Mouse (Mus musculus): ENCODE data around the gene Hand1.
"Not testable (repeated sequence)": the region's sequence is repeated elsewhere in the genome, so short reads cannot be mapped to it uniquely, and the experiment has no call there.

The Hand1 gene

GRCm38 (mm10) chr11:57832552-57833201 is at the start of gene Hand1:
Gene Hand1 (minus strand): TSS chr11:57832818.
- DNase-seq: no peak

DNA sequence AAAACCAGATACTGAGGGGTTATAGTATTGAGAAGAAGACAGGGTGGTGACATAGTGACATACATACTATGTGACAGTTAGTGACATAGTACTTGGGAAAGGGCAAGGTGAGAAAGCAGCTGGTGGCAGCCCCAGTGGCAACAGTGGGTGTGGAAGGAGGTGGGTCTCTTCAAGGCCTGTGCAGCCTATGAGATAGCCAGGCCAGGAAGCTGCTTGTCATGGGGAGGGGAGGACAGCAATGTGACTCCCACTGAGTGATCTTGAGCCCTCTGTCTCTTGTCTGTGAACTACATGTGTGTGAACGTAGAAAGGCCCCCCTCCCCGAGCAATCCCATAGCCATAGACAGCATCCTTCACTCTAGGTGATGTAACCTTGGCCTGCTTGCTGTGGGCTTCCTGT is 43.5 kb upstream of the Hand1 start:
- no peak for DNase-seq

- DNase-seq: no peak
These were observed 40.4 kb upstream of the Hand1 start for GRCm38 (mm10) chr11:57873014-57873413.

DNA sequence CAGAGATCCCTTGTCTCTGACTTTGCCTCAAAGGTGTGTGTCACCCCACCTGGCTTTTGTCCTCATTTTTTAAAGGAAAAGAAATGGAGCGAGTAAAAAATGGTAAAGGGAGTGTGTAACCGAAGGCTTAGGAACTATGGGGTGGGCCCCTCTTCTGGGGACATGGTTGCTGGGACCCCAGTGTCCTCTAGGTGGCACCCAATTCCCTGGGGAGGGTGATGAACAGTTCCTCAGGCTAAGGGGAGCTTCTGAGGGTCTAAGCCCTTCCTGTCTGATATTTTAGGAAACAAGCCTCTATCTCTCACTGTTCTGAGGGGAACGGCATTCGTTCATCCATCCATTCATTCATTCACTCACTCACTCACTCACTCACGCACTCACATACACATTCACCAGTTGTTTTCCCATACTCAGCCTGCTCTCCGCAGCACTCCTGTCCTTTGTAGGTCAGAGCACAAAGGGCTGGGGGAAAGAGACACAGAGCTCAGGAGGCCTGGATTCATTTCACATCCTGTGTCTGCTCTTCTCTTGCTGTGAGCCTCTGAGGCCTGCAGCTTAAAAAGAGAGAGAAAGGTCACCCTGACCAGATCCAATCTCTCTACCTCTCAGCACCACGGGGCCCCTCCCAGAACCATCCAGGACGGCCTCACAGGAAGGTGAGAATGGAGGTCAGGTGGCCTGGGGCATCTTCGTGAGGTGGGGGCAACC is 36.3 kb upstream of the Hand1 start:
- DNase-seq: no peak

DNA sequence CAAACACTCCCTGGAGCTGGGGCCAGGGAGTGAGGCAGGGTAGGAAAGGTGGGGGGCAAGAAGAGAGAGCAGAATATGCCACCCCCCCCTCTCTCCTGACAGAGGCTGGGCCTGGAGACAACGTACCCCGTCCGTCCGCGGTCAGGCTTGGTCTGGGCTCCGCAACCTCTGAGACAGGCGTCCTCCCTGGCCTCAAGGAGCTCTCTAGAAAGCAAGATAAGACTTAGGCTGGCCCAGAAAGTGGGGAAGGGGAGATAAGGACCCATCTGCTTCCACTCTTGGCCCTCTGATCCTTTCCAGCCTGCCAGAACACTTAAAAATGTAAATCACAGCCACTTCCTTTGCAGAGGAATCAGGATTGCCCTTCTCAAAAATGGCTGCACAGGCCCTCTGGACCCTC is 33.8 kb upstream of the Hand1 start:
- no peak for DNase-seq

- DNase-seq: no peak
These were observed 32.0 kb upstream of the Hand1 start for GRCm38 (mm10) chr11:57864577-57864976.

DNA sequence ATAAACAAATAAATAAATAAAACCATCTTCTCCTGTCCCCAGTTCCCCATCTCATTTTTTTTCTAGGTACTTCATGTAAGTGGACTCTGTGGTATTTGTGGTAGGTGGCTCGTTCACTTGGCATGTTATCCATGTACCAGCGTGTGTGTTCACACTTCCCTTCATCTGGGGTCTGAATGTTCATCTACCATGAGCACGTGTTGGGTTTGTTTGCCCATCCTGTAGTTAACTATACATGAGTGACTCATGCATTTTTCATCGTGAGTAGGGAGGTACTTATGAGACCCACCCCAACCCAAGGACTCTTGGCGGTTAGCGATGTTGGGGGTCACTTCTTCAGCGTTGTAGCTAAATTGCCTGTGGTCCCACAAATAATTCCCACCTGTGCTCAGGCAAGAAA is 29.5 kb upstream of the Hand1 start:
- no peak for DNase-seq

GRCm38 (mm10) chr11:57857709-57858108 is 25.1 kb upstream of the Hand1 start:
- DNase-seq: no peak

DNA sequence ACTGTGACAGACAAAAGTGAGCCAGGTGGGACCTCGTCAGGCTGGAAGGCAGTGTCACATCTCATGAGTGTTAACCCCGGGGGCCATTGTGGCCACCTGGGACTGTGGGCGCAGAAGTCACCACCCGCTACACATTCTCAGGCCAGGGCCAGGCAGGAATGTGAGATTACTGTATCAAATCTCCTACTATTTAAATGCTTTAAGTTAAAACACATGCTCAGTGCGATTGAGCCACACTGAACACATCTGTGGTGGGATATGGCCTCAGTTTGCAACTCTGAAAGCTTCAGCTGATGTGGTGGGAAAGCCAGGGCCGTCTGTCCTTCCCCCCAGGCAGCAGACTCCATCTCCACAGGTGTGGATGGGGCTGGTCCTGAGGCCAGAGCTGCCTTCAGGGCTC is 21.0 kb upstream of the Hand1 start:
- DNase-seq: no peak

- no peak for DNase-seq
These were observed 18.3 kb upstream of the Hand1 start for GRCm38 (mm10) chr11:57850931-57851330.

DNA sequence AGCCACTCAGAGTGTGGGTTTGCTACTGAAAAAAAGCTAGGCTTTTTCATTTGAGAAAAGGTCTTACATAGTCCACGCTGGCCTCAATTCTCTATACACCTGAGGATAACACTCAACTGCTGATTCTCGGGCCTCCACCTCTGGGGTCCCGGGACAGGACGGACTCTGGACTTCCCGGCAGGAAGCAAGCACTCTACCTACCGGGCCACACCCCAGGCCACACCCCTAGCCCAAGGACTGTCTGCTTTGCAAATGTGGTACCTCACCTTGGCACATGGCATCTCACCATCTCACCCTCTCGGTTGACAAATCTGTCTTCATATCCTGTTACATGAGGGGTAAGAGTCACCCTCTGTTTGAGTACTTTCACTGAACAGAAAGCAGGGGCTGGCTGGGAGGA is 17.7 kb upstream of the Hand1 start:
- DNase-seq: no peak

DNA sequence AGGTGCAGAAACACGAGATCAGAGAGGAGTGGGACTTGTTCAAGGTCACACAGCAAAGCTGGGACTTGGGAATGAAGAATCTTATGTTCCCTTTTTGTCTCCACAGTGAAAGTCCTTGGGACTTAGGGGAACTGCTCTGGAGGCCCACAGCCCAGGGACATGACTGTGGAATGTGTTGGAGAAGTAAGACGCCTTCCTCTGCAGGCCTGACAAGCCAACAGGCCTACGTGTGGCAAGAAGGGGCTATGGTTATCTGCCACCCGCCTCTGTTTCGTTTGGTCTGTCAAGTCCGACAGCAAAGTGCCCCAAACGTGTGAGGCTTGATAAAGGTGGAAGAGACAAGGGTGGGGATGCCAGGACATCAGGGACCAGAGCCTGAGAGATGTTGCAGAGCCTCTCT is 14.8 kb upstream of the Hand1 start:
- DNase-seq: no peak

- not testable (repeated sequence) for DNase-seq
These were observed 14.1 kb upstream of the Hand1 start for GRCm38 (mm10) chr11:57846421-57847363.

DNA sequence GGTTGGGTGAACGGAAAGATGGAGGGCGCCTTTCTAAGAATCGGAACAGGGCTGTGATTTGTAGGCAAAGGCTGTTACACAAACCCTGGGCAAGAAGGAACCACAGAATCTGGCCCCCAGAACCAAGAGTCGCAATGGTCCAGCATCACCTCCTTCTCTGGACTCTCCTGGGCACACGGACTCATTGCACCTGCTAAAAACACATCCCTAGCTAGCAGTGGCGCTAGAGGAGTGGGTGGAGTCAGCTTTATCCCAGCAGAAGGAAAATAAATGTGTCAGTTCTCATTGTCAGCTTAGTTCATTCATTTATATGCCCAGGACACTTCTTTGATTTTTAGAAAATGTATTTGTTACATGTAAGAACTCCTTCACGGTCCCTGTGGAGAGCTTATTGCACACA is 8.8 kb upstream of the Hand1 start:
- DNase-seq: no peak

GRCm38 (mm10) chr11:57840986-57841385 is 8.4 kb upstream of the Hand1 start:
- DNase-seq: no peak

GRCm38 (mm10) chr11:57837861-57838680 is 5.5 kb upstream of the Hand1 start:
- no peak for DNase-seq

DNA sequence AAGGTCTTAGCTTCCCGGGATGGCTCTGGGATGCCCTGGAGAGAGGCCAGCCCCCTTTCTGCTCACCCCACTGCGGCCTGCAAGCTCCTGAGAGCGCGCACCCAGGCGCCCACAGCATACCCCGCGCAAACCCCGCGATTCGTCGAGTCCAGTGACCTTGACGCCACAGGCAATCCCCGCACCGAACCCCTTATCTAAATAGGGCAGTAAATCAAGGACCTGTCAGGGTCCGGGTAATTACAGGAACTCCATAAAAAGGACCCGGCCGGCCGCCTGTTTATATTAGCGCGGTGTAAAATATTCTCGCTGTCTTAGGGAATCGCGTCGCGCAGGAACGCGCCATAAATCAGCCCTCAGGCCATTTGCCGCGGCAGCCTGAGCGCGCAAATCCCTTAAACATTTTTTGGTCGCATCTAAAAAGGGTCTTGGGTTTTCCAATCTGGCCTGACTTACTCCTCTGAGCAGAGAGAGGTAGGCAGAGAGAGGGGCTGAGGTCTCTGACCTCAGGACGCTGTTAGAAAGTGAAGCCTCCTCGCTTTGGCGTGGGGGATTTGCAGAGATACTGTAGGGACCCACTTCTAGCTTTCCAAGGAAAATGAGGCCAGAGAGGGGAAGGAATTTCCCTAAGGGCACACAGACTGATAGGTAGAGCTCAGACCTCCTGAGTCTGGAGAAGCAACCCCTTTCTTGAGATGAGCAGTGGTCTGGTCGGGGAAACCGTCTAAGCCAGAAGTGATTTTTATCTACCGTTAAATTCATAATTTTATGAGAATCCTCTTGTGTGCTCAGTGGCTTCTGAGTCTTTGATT is 4.5 kb upstream of the Hand1 start:
- no peak for DNase-seq

- DNase-seq: no peak
These were observed 3.8 kb upstream of the Hand1 start for GRCm38 (mm10) chr11:57836401-57836800.

GRCm38 (mm10) chr11:57835931-57836330 is 3.3 kb upstream of the Hand1 start:
- DNase-seq: no peak

DNA sequence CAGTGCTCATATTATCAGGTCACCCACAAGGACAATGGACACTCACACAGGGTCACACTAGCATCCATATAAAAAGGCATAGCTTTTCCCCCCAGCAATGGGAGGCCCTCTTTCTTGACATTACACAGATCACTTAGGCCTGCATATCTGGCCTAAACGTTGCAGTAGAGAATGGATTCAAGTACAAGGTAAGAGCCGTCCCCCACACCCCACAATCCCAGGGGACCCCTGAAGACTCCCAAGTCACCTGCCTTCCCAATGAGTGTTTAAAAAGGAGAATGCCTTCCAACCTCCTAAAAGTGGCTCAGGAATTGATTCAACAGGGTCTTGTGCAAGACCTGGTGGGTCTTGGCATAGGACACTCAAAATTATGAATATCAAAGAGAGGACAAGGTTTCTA is 2.7 kb upstream of the Hand1 start:
- DNase-seq: no peak

DNA sequence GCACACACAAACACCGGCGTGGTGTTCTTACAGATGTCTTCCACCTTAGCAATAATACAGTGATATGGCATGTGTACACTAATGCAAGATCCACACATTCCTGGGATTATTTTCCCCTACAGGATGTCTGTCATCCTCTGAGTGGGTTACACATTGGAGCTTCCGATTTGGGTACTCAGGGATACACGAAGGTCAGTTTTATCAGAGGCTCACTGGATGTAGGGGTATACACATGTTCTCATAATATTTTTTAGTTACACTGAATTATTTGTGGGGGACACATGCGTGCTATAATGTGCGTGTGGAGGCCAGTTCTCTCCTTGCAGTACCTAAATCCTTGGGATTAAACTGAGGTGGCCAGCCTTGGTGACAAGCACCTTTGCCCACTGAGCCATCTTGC is 1.4 kb upstream of the Hand1 start:
- no peak for DNase-seq
